Mouse (Mus musculus): Measurements from ENCODE around the gene Tbc1d23.

DNA sequence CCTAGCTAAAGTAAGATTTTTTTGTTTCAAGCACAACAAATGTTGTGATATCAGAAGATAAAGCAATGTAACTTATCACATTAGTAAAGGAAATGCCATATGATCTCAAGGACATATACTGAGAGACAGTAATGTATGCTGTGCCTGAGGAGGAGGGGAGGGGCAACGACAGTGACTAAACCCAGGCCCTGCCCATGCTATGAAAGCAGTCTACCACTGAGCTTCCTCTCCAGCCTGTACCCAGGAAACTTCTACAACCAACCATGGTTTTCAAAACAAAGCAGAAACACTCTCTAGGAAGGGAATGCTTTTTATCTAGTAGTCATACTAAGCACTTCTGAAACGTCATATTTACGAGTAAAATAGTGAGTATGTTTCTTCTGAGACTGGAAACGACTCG lies 68.5 kb downstream of the Tbc1d23 start:
- TF ChIP-seq CTCF (conservative IDR thresholded peaks at IDR 0.05; ENCODE audit: insufficient read depth, insufficient read length, low read depth, low read length) (no peak), POLR2A (IDR thresholded peaks at IDR 0.05; ENCODE audit: low read depth, low read length) (no peak)

Data from kidney, adult 2 months (tissue).